Mouse (Mus musculus) erythroid progenitor cell, adult 5-6 weeks (primary cell): Measurements from ENCODE around the gene Tmem143. TPM values are rescaled to one million over a fixed set of nuclear protein-coding genes. Genes with fewer than 3 reads are reported as not detected.
A peak's percentile ranks its signal among the peaks of the same experiment; 100 is the strongest.
"Not testable (repeated sequence)": the region's sequence is repeated elsewhere in the genome, so short reads cannot be mapped to it uniquely, and the experiment has no call there.

ENCODE experiments used
- ATAC-seq: replicated peaks from 2 replicates; pipeline ENCODE4 v1.8.0; 2016; ENCODE audit warnings: moderate number of reproducible peaks, mild to moderate bottlenecking, moderate TSS enrichment, inconsistent platforms; ENCODE audit not compliant: poor library complexity, low FRiP score, severe bottlenecking
- total RNA-seq, 2 experiments: library from RNA; stranded (forward) in 1 of 2; stranded (reverse) in 1 of 2; fragments of 150-400 nt in 1 of 2; fragments of 186-747, 209-891 nt in 1 of 2; gene quantifications; 2 replicates each; pipeline versions ENCODE4 v1.2.3 to v1.2.4; 2015 to 2017; ENCODE audit warnings: low replicate concordance in 2 of 2

Tmem143 gene
- total RNA-seq (2015; ENCODE audit: low replicate concordance) = 0.84 and 1.1 TPM in 2 replicates
- total RNA-seq (2017; ENCODE audit: low replicate concordance) = 4.0 and 4.6 TPM in 2 replicates

- peak; percentile 86 for ATAC-seq
Observed at GRCm38 (mm10) chr7:45896517-45897257, at the start of gene Tmem143, which contains the start of gene Syngr4. Gene Tmem143 (plus strand): TSS chr7:45896941. Gene Syngr4 (minus strand): TSS chr7:45896714.

DNA sequence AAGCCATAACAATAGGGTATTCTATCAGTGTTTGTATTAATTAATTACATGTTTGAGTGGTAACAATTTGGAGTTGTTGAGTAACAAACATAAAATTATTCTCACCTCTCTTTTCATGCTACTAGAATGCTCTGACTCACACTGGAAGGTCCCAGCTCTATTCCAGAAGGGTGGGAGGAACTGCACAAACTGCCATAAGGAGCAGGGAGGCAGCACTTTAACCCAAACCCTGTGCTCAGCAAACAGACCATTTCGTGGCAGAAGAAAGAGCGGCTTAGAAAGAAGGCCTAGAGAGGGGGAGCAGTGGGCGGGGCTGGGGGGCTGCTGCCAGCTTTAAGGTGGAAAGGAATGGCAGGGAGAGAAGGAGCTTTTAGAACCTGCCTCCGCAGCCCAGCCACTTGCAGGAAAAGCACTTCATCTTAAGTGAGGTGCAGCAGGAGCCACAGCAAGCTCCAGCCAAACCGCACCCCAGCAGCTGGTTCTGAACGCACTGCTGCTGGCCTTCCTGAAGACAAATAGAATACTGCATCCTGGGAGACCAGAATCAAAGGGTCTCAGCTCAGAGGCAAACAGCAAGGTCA lies 48.2 kb upstream of the Tmem143 start:
- no peak for ATAC-seq

- no peak for ATAC-seq
Observed at GRCm38 (mm10) chr7:45850661-45851060, 46.1 kb upstream of the Tmem143 start.

DNA sequence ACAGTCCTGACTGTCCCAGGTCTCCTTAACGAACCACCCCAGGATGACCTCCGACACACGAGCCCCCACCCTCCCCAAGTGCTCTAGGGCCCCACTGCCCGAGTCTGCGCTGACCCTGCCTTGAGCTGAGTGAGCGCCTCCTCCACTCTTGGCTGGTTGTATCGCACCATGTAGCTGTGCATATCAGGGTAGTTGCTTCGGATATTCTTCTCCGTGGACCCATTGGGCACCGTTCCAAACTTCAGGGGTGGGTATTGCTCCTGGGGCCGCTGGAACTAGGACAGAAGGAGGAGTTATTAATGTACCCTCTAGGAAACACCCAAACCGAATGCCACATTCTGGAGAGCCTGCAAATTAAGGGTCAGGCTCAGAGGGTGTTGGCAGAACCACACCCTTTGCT lies 43.7 kb upstream of the Tmem143 start:
- ATAC-seq = no peak

- no peak for ATAC-seq
Observed at GRCm38 (mm10) chr7:45856950-45857901, 39.5 kb upstream of the Tmem143 start.

DNA sequence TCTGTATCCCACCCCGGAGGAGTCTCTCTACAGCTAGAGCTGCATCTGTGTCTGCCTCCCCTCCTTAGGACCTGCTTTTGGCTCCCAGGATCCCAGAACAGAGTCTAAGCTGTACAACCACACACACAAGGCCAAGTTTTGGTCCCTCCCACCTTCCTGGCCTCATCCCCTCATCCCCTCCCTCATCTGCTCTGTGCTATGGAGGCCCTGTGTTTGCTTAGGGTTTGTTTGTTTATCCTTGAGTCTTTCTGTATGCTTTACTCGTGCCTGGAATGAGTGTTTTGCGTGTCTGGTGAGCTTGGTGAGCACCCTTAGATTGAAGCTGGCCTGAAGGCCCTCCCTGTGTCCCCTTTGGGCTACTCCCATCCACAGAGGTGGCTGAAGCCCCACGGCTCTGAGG lies 37.7 kb upstream of the Tmem143 start:
- ATAC-seq = no peak

GRCm38 (mm10) chr7:45862804-45863203 lies 33.9 kb upstream of the Tmem143 start:
- ATAC-seq = no peak

DNA sequence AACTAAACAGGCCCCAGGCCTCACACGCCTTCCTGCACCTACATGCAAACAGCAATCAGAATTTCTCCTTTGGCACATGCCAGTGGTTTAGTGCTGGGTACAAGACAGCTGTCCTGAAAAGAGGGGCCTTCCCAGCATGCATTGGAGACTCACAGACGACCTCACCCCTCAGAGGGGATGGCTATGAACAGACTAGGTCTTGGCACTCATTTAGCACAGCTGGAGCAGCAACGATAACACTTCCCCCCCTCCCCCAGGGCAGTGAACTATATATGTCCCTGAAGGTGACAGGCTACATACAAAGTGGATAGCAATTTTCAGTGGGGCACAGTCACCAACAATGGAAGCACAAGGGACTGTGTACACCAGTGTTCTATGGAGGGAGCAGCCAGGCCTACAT lies 32.3 kb upstream of the Tmem143 start:
- ATAC-seq = no peak

- no peak for ATAC-seq
Observed at GRCm38 (mm10) chr7:45865925-45866910, 30.5 kb upstream of the Tmem143 start.

GRCm38 (mm10) chr7:45867871-45868270 lies 28.9 kb upstream of the Tmem143 start:
- ATAC-seq = no peak

DNA sequence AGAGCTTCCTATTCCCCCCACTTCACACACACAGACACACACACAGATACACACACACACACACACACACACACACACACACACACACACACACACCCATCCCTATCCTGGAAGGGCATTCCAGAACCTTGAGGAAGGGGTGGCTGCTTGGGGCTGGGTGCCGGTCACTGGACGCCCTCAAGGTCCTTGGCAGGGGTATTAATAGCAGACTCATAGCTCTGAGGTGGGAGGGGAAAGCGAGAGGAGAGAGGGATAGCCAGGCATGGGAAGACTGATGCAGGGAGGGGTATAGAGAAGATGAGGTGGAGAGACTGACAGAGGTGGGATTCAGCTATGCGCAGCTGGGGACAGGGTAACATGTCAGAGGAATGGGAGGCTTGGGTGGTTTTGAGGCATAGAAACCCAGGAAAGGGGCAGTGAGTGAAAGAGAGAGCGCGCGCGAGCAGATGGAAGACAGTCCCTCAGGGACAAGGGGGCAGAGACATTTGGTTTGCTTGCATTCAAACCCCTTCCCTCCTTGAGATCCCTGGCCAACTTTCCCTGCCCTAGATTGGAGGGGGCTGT lies 27.6 kb upstream of the Tmem143 start:
- ATAC-seq = no peak

- no peak for ATAC-seq
Observed at GRCm38 (mm10) chr7:45869787-45870186, 27.0 kb upstream of the Tmem143 start.

GRCm38 (mm10) chr7:45870282-45871058 lies 26.3 kb upstream of the Tmem143 start:
- no peak for ATAC-seq

DNA sequence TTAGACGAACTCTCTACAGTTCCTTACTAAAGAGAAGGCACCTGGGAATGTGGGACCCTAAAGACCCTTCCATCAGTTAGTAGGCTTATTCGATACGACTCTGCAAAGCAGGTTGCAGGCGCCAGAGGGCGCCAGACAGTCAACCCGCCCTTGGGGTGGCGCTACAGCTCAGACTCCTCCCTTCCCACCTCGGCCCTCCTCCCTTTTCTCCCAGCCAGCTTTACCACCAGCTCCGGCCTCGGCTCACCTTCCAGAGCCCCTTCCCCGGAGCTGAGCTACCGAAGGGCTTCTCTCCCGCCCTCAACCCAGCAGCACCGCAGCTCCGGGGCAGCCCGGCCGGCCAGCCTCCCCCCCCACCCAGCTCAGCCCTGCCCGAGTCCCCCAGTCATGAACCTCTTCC lies 24.1 kb upstream of the Tmem143 start, which contains the start of gene Kdelr1:
Gene Kdelr1, plus strand, starts transcription at position 149 of the 400 bp plus-strand sequence.
- ATAC-seq = peak; percentile 84

GRCm38 (mm10) chr7:45873061-45873947 lies 23.4 kb upstream of the Tmem143 start:
- ATAC-seq = peak; percentile 71

GRCm38 (mm10) chr7:45876895-45877294 lies 19.8 kb upstream of the Tmem143 start:
- no peak for ATAC-seq

GRCm38 (mm10) chr7:45878278-45878677 lies 18.5 kb upstream of the Tmem143 start, which contains the start of gene Grin2d:
Gene Grin2d (minus strand): TSS chr7:45878378.
- ATAC-seq = not testable (repeated sequence)
